Mouse (Mus musculus) liver, embryonic 16.5 days (tissue): ENCODE results near the gene Exoc3l. TPM values are rescaled to one million over a fixed set of nuclear protein-coding genes. Genes with fewer than 3 reads are reported as not detected.
"Not testable (repeated sequence)": the region's sequence is repeated elsewhere in the genome, so short reads cannot be mapped to it uniquely, and the experiment has no call there.

Source experiments
- ATAC-seq: fragments of 200-750 bp; cut with Nextera tagmentation; 2 replicates; pipeline ENCODE4 v1.8.0; 2017; ENCODE audit warnings: low read depth, mild to moderate bottlenecking, moderate number of reproducible peaks, moderate library complexity
- H3K27ac ChIP-seq: fragments of 300-500 bp; sonication (generic); 2 replicates; pipeline ENCODE4 v1.5.1; 2014; ENCODE audit warnings: mild to moderate bottlenecking, low read length
- H3K27me3 ChIP-seq: fragments of 300-500 bp; sonication (generic); 2 replicates; pipeline ENCODE4 v1.6.1; 2014; ENCODE audit warnings: low read depth, low read length, mixed read lengths; ENCODE audit not compliant: control insufficient read depth, insufficient read depth
- H3K36me3 ChIP-seq: fragments of 300-500 bp; sonication (generic); 2 replicates; pipeline ENCODE4 v1.6.1; 2014; ENCODE audit warnings: mild to moderate bottlenecking; ENCODE audit not compliant: control insufficient read depth, insufficient read depth
- H3K4me1 ChIP-seq: fragments of 300-500 bp; sonication (generic); 2 replicates; pipeline ENCODE4 v1.6.1; 2014; ENCODE audit warnings: low read depth, low read length, mixed read lengths; ENCODE audit not compliant: control insufficient read depth
- H3K4me2 ChIP-seq: fragments of 300-500 bp; sonication (generic); 2 replicates; pipeline ENCODE4 v1.6.1; 2014; ENCODE audit warnings: low read depth, low read length, mixed read lengths
- H3K4me3 ChIP-seq: fragments of 300-500 bp; sonication (generic); 2 replicates; pipeline ENCODE4 v1.5.1; 2014; ENCODE audit warnings: low read depth, mild to moderate bottlenecking, low read length
- H3K9ac ChIP-seq: fragments of 300-500 bp; sonication (generic); 2 replicates; pipeline ENCODE4 v1.6.1; 2014; ENCODE audit warnings: low read depth, low read length
- H3K9me3 ChIP-seq: fragments of 300-500 bp; sonication (generic); replicated peaks from 2 replicates; pipeline ENCODE4 v1.6.1; 2016; ENCODE audit warnings: low read length; ENCODE audit not compliant: control insufficient read depth
- WGBS: fragments of 180-500 bp; shearing (Covaris S2); extraction: QIAGEN DNeasy Blood & Tissue Kit; methylation state at CpG from one replicate; pipeline ENCODE4 v1.1.7; 2014; ENCODE audit not compliant: insufficient replicate concordance; 5-methylcytosine and 5-hydroxymethylcytosine counted together
- polyA plus RNA-seq: library from polyadenylated mRNA; unstranded; fragments of >200 nt; fragmentation: Nextera tagmentation; extraction: Ambion mirVana; gene quantifications from 2 replicates; pipeline ENCODE4 v1.2.1, GENCODE M21; 2015

Gene Exoc3l
- polyA plus RNA-seq, 1 experiment from 2014 or later, result 6.5 TPM

DNA sequence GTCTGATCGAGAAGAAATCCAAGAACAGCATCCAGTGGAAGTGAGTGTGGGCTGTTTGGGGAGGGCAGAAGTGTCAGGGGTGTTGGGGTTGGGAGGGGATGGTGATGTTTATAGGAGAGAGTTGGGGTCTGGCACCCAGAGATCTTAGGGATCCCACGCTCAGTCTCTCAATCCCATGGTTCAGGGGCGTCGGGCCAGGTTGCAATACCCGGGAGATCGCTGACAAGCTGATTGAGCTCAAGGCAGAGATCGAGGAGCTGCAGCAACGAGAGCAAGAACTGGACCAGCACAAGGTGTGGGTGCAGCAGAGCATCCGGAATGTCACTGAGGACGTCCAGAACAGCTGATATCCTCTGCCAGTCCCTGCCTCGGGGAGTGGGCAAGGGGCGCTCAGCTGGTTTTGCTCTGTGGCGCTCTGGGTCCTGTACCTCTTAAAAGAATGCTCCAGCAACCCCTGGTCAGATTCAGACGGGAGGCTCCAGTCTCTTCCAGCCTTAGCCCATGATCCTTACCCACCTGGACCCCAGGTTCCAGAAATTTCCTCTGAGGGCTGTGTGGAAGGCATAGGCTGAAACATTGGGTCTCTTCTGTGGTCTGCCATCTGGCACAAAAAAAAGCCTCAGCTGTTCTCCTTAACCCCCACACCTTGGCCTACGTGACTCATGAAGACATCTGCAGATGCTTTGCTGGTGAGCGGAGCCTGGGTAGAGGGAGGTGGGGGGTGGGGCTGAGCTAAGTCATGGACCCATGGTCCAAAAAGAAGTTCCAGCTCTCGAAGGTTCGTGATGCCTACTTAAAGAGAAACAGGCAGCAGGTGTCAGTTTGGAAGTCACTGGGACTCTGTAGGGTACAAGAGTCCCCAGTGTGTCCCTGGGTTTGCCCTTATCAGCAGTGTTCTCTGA is 2.7 kb upstream of the Exoc3l start:
- Histone ChIP-seq H3K9me3 (no peaks in the 10 kb centered on the region), H3K9ac (peak overlapping the region; percentile 98), H3K4me2 (peak overlapping the region; percentile 80), H3K27ac (peak overlapping the region; percentile 86), H3K4me3 (peak overlapping the region; percentile 97), H3K4me1 (peaks cover 38% of the 10 kb centered on the region), H3K27me3 (no peaks in the 10 kb centered on the region), H3K36me3 (peaks cover 37% of the 10 kb centered on the region)
- 0 out of 2 replicates have a peak, but pooled peaks have one; percentile 4 for ATAC-seq
- WGBS, result 18% methylated on average over 18 of the region's 18 CpGs

- peak within 1 kb of the TSS; percentile 98 for H3K9ac ChIP-seq
- H3K36me3 ChIP-seq, result peaks cover 29% of the 10 kb centered on the region
- peak; percentile 66 for ATAC-seq
- WGBS, result under 1% methylated on average over 52 of the region's 58 CpGs
- peaks cover 28% of the 10 kb centered on the region for H3K4me1 ChIP-seq
- H3K9me3 ChIP-seq, result no peaks in the 10 kb centered on the region
- H3K4me3 ChIP-seq, result peak within 1 kb of the TSS; percentile 97
- H3K27ac ChIP-seq, result peak within 1 kb of the TSS; percentile 86
- H3K4me2 ChIP-seq, result peak within 1 kb of the TSS; percentile 80
- H3K27me3 ChIP-seq, result no peaks in the 10 kb centered on the region
Observed at GRCm38 (mm10) chr8:105297511-105298192, 1.8 kb upstream of the Exoc3l start, which contains the start of gene E2f4. Gene E2f4, plus strand, starts transcription at chr8:105297663.

DNA sequence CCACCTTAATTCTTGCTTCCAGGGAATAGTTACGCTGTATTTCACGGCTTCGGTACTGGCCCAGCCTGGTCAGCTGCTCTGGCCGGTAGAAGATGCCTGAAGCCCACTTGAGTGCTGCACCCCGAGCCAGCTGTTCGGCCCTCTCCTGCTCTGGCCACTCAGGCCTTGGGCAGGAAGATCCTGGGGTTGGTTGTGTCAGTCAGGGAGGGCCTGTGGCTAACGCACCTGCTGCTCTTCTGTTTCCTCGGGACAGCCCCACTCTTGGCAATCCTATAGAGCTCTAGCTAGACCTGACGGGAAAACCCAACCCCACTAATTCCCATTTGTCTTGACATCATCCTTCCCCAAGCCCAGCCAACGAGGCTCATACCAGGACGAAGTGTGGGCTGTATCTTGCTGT is 645 bp downstream of the Exoc3l start:
- no peak overlapping the region for H3K4me2 ChIP-seq
- peak overlapping the region; percentile 0; the same call in 1 of the 2 replicates for H3K4me3 ChIP-seq
- peaks cover 6% of the 10 kb centered on the region for H3K27me3 ChIP-seq
- no peak overlapping the region for H3K27ac ChIP-seq
- WGBS, result 60% methylated on average over 11 of the region's 11 CpGs
- no peak for ATAC-seq
- H3K4me1 ChIP-seq, result peaks cover 23% of the 10 kb centered on the region
- H3K9ac ChIP-seq, result no peak overlapping the region
- H3K36me3 ChIP-seq, result peaks cover 6% of the 10 kb centered on the region
- H3K9me3 ChIP-seq, result no peaks in the 10 kb centered on the region

GRCm38 (mm10) chr8:105294776-105295175 is 1.1 kb downstream of the Exoc3l start:
- no peak for ATAC-seq
- 71% methylated on average over 9 of the region's 9 CpGs for WGBS
- peaks cover 27% of the 10 kb centered on the region for H3K4me1 ChIP-seq
- H3K9me3 ChIP-seq, result no peaks in the 10 kb centered on the region
- peaks cover 4% of the 10 kb centered on the region; the same call in 1 of the 2 replicates for H3K36me3 ChIP-seq
- peak overlapping the region; percentile 0; the same call in 1 of the 2 replicates for H3K4me3 ChIP-seq
- no peak overlapping the region for H3K9ac ChIP-seq
- H3K4me2 ChIP-seq, result no peak overlapping the region
- H3K27ac ChIP-seq, result no peak overlapping the region
- H3K27me3 ChIP-seq, result peaks cover 11% of the 10 kb centered on the region

DNA sequence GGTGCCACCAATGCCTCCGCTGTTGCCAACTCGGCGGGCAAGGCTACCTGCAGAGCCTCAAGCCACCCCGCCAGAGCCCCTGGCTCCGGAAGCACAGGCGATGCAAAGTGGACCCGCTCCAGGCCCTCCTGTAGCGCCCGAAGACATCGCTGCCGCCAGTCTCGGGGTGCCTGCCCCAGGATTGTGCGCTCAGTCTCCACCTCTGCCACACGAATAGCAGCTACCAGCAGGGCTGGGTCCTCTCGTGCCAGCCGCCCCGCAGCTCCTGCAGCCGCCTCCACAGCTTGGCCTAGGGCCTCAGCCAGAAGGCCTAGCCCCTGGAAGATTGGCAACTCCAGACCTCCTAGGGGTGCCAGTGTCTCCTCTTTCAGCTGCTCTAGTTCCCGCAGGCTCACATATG is 2.5 kb downstream of the Exoc3l start:
- WGBS, result 83% methylated on average over 19 of the region's 19 CpGs
- H3K4me3 ChIP-seq, result no peak overlapping the region
- H3K9me3 ChIP-seq, result no peaks in the 10 kb centered on the region
- H3K27ac ChIP-seq, result no peak overlapping the region
- no peak for ATAC-seq
- H3K4me1 ChIP-seq, result peaks cover 30% of the 10 kb centered on the region
- no peaks in the 10 kb centered on the region for H3K36me3 ChIP-seq
- H3K27me3 ChIP-seq, result peaks cover 15% of the 10 kb centered on the region
- H3K9ac ChIP-seq, result no peak overlapping the region
- no peak overlapping the region for H3K4me2 ChIP-seq

DNA sequence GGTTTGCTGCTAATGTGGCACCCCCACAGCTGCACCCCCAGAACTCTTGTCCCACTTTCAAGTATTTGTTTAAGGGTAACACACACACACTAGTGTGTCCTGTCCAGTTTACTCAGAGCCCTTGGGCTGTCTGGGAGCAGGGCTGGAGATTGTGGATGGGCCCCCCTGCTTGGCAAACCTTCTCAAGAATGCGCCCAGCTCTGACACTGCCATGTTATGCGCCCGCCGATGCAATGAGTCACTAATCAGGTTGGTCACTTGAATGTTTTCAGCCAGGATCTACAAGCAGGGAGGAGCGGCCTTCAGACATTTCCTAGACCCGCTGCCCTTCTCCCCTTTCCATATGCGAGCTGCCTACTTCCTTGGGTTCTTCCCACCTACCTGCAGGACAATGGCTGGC is 3.4 kb downstream of the Exoc3l start:
- Histone ChIP-seq H3K36me3 (no peaks in the 10 kb centered on the region), H3K4me2 (no peak overlapping the region)

DNA sequence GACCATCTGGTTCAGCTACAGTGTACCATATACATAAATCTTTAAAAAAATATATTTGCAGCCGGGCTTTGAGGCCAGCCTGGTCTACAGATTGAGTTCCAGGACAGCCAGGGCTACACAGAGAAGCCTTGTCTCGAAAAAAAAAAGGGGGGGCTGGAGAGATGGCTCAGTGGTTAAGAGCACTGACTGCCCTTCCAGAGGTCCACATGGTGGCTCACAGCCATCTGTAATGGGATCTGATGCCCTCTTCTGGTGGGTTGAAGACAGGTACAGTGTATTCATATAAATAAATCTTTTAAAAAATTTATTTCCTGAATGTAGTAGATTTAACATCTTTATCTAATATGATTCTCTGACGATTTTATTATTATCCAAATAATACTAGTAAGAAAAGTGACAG is 4.1 kb downstream of the Exoc3l start:
- H3K36me3 ChIP-seq, H3K9ac ChIP-seq, H3K9me3 ChIP-seq, H3K27ac ChIP-seq, H3K4me2 ChIP-seq, H3K4me3 ChIP-seq, ATAC-seq: not testable (repeated sequence)
- WGBS, result 44% methylated on average over 3 of the region's 3 CpGs
- Histone ChIP-seq H3K4me1 (peaks cover 30% of the 10 kb centered on the region), H3K27me3 (peaks cover 15% of the 10 kb centered on the region)

More for the DNA sequence above, 3.4 kb downstream of the Exoc3l start:
- Histone ChIP-seq H3K9ac (no peak overlapping the region), H3K4me1 (peaks cover 30% of the 10 kb centered on the region), H3K9me3 (no peaks in the 10 kb centered on the region), H3K27ac (no peak overlapping the region), H3K4me3 (no peak overlapping the region), H3K27me3 (peaks cover 15% of the 10 kb centered on the region)
- WGBS, result 80% methylated on average over 7 of the region's 7 CpGs
- no peak for ATAC-seq

DNA sequence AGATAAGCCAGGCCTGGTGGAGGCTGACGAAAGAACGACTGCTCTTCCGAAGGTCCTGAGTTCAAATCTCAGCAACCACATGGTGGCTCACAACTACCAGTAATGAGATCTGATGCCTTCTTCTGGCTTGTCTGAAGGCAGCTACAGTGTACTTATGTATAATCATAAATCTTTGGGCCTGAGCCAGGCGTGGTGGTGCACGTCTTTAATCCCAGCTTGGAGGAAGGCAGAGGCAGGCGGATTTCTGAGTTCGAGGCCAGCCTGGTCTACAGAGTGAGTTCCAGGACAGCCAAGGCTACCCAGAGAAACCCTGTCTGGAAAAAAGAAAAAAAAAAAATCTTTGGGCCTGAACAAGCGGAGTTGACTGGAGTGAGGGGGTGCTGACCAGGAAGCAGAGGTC is 4.5 kb downstream of the Exoc3l start:
- H3K9me3 ChIP-seq, H3K4me3 ChIP-seq, ATAC-seq, H3K27ac ChIP-seq, H3K36me3 ChIP-seq, H3K9ac ChIP-seq, H3K4me2 ChIP-seq: not testable (repeated sequence)
- H3K27me3 ChIP-seq, result peaks cover 15% of the 10 kb centered on the region
- peaks cover 28% of the 10 kb centered on the region for H3K4me1 ChIP-seq
- WGBS, result 64% methylated on average over 8 of the region's 8 CpGs
